9 mouse cellular contexts compared by ENCODE assay signal in genomic region chr19:3326479-3327047, GRCm38 (mm10). TPM values are rescaled to one million over a fixed set of nuclear protein-coding genes. Genes with fewer than 3 reads are reported as not detected.
DNase-seq lines count a peak whose midpoint lies in the region; ATAC-seq lines count a peak whose summit lies in the region.
"Had no signal": no experiment of that assay in that cellular context is flagged by ENCODE, and none has a peak within 500 bp of the region (broad histone marks: within the 10 kb centered on the region; RNA-seq: fewer than 3 reads in every experiment).

No protein-coding gene starts in this region.

- 85% methylated on average over 12 of the region's 12 CpGs for WGBS in heart, embryonic 12.5 days
- WGBS in forebrain, embryonic 15.5 days: 81% methylated on average over 12 of the region's 12 CpGs
- 70% methylated on average over 12 of the region's 12 CpGs for WGBS in kidney, embryonic 14.5 days

- no peak overlapping the region for H3K4me3 ChIP-seq in heart, embryonic 12.5 days
- no peak overlapping the region for H3K4me3 ChIP-seq in forebrain, embryonic 15.5 days
- H3K4me3 ChIP-seq in kidney, embryonic 14.5 days (ENCODE audit: low read length): no peak overlapping the region

- ATAC-seq in heart, embryonic 12.5 days (ENCODE audit: insufficient number of reproducible peaks, low FRiP score): no peak
- no peak for ATAC-seq in forebrain, embryonic 15.5 days (replicated peaks)
- no peak for ATAC-seq in kidney, embryonic 14.5 days (ENCODE audit: low FRiP score, low TSS enrichment)
- no peak for ATAC-seq in cerebellum, adult (ENCODE audit: insufficient number of reproducible peaks, low FRiP score, low TSS enrichment)

- no peaks in the 10 kb centered on the region for H3K9me3 ChIP-seq in heart, embryonic 12.5 days (replicated peaks)
- no peaks in the 10 kb centered on the region for H3K9me3 ChIP-seq in forebrain, embryonic 15.5 days
- H3K9me3 ChIP-seq in kidney, embryonic 14.5 days (ENCODE audit: control insufficient read depth, low read length): no peaks in the 10 kb centered on the region
- H3K9me3 ChIP-seq: midbrain, embryonic 12.5 days had no signal

- no peak for DNase-seq in heart, postnatal 36 days
- DNase-seq in lung, postnatal 36 days: peak; percentile 71
- DNase-seq in ovary, postnatal 14 days (ENCODE audit: low spot score): no peak
- no peak for DNase-seq in left cerebral cortex, postnatal 14 days (ENCODE audit: low spot score in 2 of 2)

- no peak overlapping the region for H3K27ac ChIP-seq in heart, embryonic 12.5 days (ENCODE audit: poor library complexity, severe bottlenecking)
- H3K27ac ChIP-seq in forebrain, embryonic 15.5 days (replicated peaks): peak overlapping the region; percentile 85; the same call in 1 of the 2 replicates
- no peak overlapping the region for H3K27ac ChIP-seq in kidney, embryonic 14.5 days (ENCODE audit: low read depth, low read length)

- no peaks in the 10 kb centered on the region for H3K36me3 ChIP-seq in heart, embryonic 12.5 days
- no peaks in the 10 kb centered on the region for H3K36me3 ChIP-seq in forebrain, embryonic 15.5 days
- H3K36me3 ChIP-seq in kidney, embryonic 14.5 days (ENCODE audit: control insufficient read depth, insufficient read depth, low read length): no peaks in the 10 kb centered on the region
- H3K36me3 ChIP-seq: midbrain, embryonic 12.5 days had no signal

- intact Hi-C loops in heart, postnatal 36 days (cut with DNase I): loop anchor here (10.0 kb wide), 1 partner anchor 248 kb away; the partner anchor contains the start of gene Ppp6r3
- intact Hi-C loops in left cerebral cortex, postnatal 14 days (cut with DNase I): no loop called here

- peaks cover 30% of the 10 kb centered on the region for H3K4me1 ChIP-seq in heart, embryonic 12.5 days (replicated peaks)
- peaks cover 43% of the 10 kb centered on the region for H3K4me1 ChIP-seq in forebrain, embryonic 15.5 days
- peaks cover 15% of the 10 kb centered on the region for H3K4me1 ChIP-seq in kidney, embryonic 14.5 days (ENCODE audit: control insufficient read depth, insufficient read depth, low read length)

- peak overlapping the region; percentile 97 for H3K4me2 ChIP-seq in heart, embryonic 12.5 days
- peak overlapping the region; percentile 91; the same call in 1 of the 2 replicates for H3K4me2 ChIP-seq in forebrain, embryonic 15.5 days (replicated peaks)
- H3K4me2 ChIP-seq in kidney, embryonic 14.5 days (replicated peaks; ENCODE audit: low read depth, low read length): peak overlapping the region; percentile 69

- H3K27me3 ChIP-seq in heart, embryonic 12.5 days (replicated peaks): no peaks in the 10 kb centered on the region
- peaks cover 24% of the 10 kb centered on the region for H3K27me3 ChIP-seq in forebrain, embryonic 15.5 days
- H3K27me3 ChIP-seq in kidney, embryonic 14.5 days (ENCODE audit: control insufficient read depth, insufficient read depth, low read length): no peaks in the 10 kb centered on the region

- no peak overlapping the region for H3K9ac ChIP-seq in heart, embryonic 12.5 days
- H3K9ac ChIP-seq in forebrain, embryonic 15.5 days (replicated peaks): no peak overlapping the region
- peak overlapping the region; percentile 42; the same call in 1 of the 2 replicates for H3K9ac ChIP-seq in kidney, embryonic 14.5 days (ENCODE audit: low read depth, low read length)

RNA-seq across cellular contexts. Expression of gene Cpt1a, which starts 4.4 kb away (rescaled TPM):
- 22.3 and 22.4 TPM in 2 replicates for polyA plus RNA-seq in heart, embryonic 12.5 days (2016; fragmentation: Nextera tagmentation; extraction: Ambion mirVana)
- total RNA-seq in heart, postnatal 36 days (2021): 10 to 100 TPM; 69.2 to 94.6 TPM
- polyA plus RNA-seq in forebrain, embryonic 15.5 days (2015; fragmentation: Nextera tagmentation; extraction: Ambion mirVana): 12.7 and 13.0 TPM in 2 replicates
- polyA plus RNA-seq in kidney, embryonic 14.5 days (2014; fragmentation: Nextera tagmentation; extraction: Ambion mirVana): 10.0 and 23.8 TPM in 2 replicates
- total RNA-seq in left cerebral cortex, postnatal 14 days (2021): 10 to 100 TPM; 29.8 to 32.2 TPM

RNA-seq across cellular contexts. Expression of gene Ighmbp2, which starts 43.7 kb away (rescaled TPM):
- 7.2 and 7.6 TPM in 2 replicates for polyA plus RNA-seq in heart, embryonic 12.5 days (2016; fragmentation: Nextera tagmentation; extraction: Ambion mirVana)
- 1 to 10 TPM; 3.4 to 3.5 TPM for total RNA-seq in heart, postnatal 36 days (2021)
- 12.1 TPM in 2 replicates for polyA plus RNA-seq in forebrain, embryonic 15.5 days (2015; fragmentation: Nextera tagmentation; extraction: Ambion mirVana)
- 5.4 and 8.8 TPM in 2 replicates for polyA plus RNA-seq in kidney, embryonic 14.5 days (2014; fragmentation: Nextera tagmentation; extraction: Ambion mirVana)
- 10 to 100 TPM; 10.3 to 11.1 TPM for total RNA-seq in left cerebral cortex, postnatal 14 days (2021)

RNA-seq across cellular contexts. Expression of gene Mrpl21, which starts 43.9 kb away (rescaled TPM):
- 97.1 and 98.1 TPM in 2 replicates for polyA plus RNA-seq in heart, embryonic 12.5 days (2016; fragmentation: Nextera tagmentation; extraction: Ambion mirVana)
- 10 to 100 TPM; 94.4 to 98.8 TPM for total RNA-seq in heart, postnatal 36 days (2021)
- 102 and 110 TPM in 2 replicates for polyA plus RNA-seq in forebrain, embryonic 15.5 days (2015; fragmentation: Nextera tagmentation; extraction: Ambion mirVana)
- polyA plus RNA-seq in kidney, embryonic 14.5 days (2014; fragmentation: Nextera tagmentation; extraction: Ambion mirVana): 153 and 174 TPM in 2 replicates
- total RNA-seq in left cerebral cortex, postnatal 14 days (2021): 10 to 100 TPM; 56.7 to 60.2 TPM
